Mouse (Mus musculus): ENCODE measurements around the gene Dock4.
A peak's percentile ranks its signal among the peaks of the same experiment; 100 is the strongest.

Dock4 gene

GRCm38 (mm10) chr12:40574051-40574450 lies 128.3 kb downstream of the Dock4 start:
- no peak for DNase-seq

GRCm38 (mm10) chr12:40576749-40577148 lies 131.0 kb downstream of the Dock4 start:
- no peak for DNase-seq

- no peak for DNase-seq
Observed at GRCm38 (mm10) chr12:40580351-40580750, 134.6 kb downstream of the Dock4 start.

GRCm38 (mm10) chr12:40581037-40581436 lies 135.3 kb downstream of the Dock4 start:
- no peak for DNase-seq

- no peak for DNase-seq
Observed at GRCm38 (mm10) chr12:40582059-40582458, 136.3 kb downstream of the Dock4 start.

GRCm38 (mm10) chr12:40584526-40585289 lies 139.0 kb downstream of the Dock4 start:
- DNase-seq = no peak

GRCm38 (mm10) chr12:40585456-40586141 lies 139.8 kb downstream of the Dock4 start:
- DNase-seq = no peak

GRCm38 (mm10) chr12:40594161-40594560 lies 148.4 kb downstream of the Dock4 start:
- no peak for DNase-seq

- DNase-seq = no peak
Observed at GRCm38 (mm10) chr12:40595440-40595839, 149.7 kb downstream of the Dock4 start.

- DNase-seq = no peak
Observed at GRCm38 (mm10) chr12:40596020-40596419, 150.3 kb downstream of the Dock4 start.

- no peak for DNase-seq
Observed at GRCm38 (mm10) chr12:40596441-40596840, 150.7 kb downstream of the Dock4 start.

GRCm38 (mm10) chr12:40599952-40600351 lies 154.2 kb downstream of the Dock4 start:
- no peak for DNase-seq

- no peak for DNase-seq
Observed at GRCm38 (mm10) chr12:40605565-40605964, 159.8 kb downstream of the Dock4 start.

GRCm38 (mm10) chr12:40622926-40623325 lies 177.2 kb downstream of the Dock4 start:
- no peak for DNase-seq

- peak; percentile 8 for DNase-seq
Observed at GRCm38 (mm10) chr12:40626521-40626920, 180.8 kb downstream of the Dock4 start.

GRCm38 (mm10) chr12:40633242-40633641 lies 187.5 kb downstream of the Dock4 start:
- DNase-seq = no peak

- DNase-seq = no peak
Observed at GRCm38 (mm10) chr12:40634169-40634568, 188.4 kb downstream of the Dock4 start.

- DNase-seq = no peak
Observed at GRCm38 (mm10) chr12:40635991-40636390, 190.2 kb downstream of the Dock4 start.

GRCm38 (mm10) chr12:40637427-40637826 lies 191.7 kb downstream of the Dock4 start:
- DNase-seq = no peak

GRCm38 (mm10) chr12:40645869-40646268 lies 200.1 kb downstream of the Dock4 start:
- DNase-seq = no peak

- no peak for DNase-seq
Observed at GRCm38 (mm10) chr12:40654312-40654711, 208.6 kb downstream of the Dock4 start.

- DNase-seq = no peak
Observed at GRCm38 (mm10) chr12:40655861-40656260, 210.1 kb downstream of the Dock4 start.

- peak; percentile 13 for DNase-seq
Observed at GRCm38 (mm10) chr12:40656438-40656837, 210.7 kb downstream of the Dock4 start.

- DNase-seq = no peak
Observed at GRCm38 (mm10) chr12:40657229-40657885, 211.6 kb downstream of the Dock4 start.

Data from lung, postnatal 10 days (tissue).